Mouse (Mus musculus) midbrain, embryonic 11.5 days (tissue): ENCODE measurements around the gene Zfyve16. TPM values are rescaled to one million over a fixed set of nuclear protein-coding genes. Genes with fewer than 3 reads are reported as not detected.

Experiments used
- ATAC-seq: fragments of 200-750 bp; cut with Nextera tagmentation; 2 replicates; pipeline ENCODE4 v1.8.0; 2017; ENCODE audit warnings: moderate TSS enrichment, moderate library complexity; ENCODE audit not compliant: low FRiP score
- DNase-seq: peaks from one replicate; pipeline ENCODE4 v3.0.0; 2015; ENCODE audit warnings: low spot score; ENCODE audit errors: missing footprints
- H3K27ac ChIP-seq: fragments of 300-500 bp; sonication (generic); 2 replicates; pipeline ENCODE4 v1.5.1; 2014; ENCODE audit warnings: low read depth, low read length
- H3K27me3 ChIP-seq: fragments of 300-500 bp; sonication (generic); 2 replicates; pipeline ENCODE4 v1.6.1; 2014; ENCODE audit warnings: mild to moderate bottlenecking, low read length, moderate library complexity, mixed read lengths; ENCODE audit not compliant: control insufficient read depth, insufficient read depth
- H3K36me3 ChIP-seq: fragments of 300-500 bp; sonication (generic); 2 replicates; pipeline ENCODE4 v1.6.1; 2014; ENCODE audit warnings: mild to moderate bottlenecking, low read length, moderate library complexity, mixed read lengths; ENCODE audit not compliant: control insufficient read depth, insufficient read depth
- H3K4me1 ChIP-seq: fragments of 300-500 bp; sonication (generic); 2 replicates; pipeline ENCODE4 v1.6.1; 2014; ENCODE audit warnings: low read length; ENCODE audit not compliant: control insufficient read depth, insufficient read depth
- H3K4me2 ChIP-seq: fragments of 300-500 bp; sonication (generic); 2 replicates; pipeline ENCODE4 v1.6.1; 2014; ENCODE audit warnings: mild to moderate bottlenecking, moderate library complexity
- H3K4me3 ChIP-seq: fragments of 300-500 bp; sonication (generic); 2 replicates; pipeline ENCODE4 v1.5.1; 2014; ENCODE audit warnings: low read depth, low read length
- H3K9ac ChIP-seq: fragments of 300-500 bp; sonication (generic); 2 replicates; pipeline ENCODE4 v1.6.1; 2014; ENCODE audit warnings: low read length
- H3K9me3 ChIP-seq: fragments of 300-500 bp; sonication (generic); 2 replicates; pipeline ENCODE4 v1.6.1; 2016; ENCODE audit warnings: low read length; ENCODE audit not compliant: control insufficient read depth
- WGBS: fragments of 180-500 bp; shearing (Covaris S2); extraction: QIAGEN DNeasy Blood & Tissue Kit; methylation state at CpG from one replicate; pipeline ENCODE4 v1.1.7; 2014; 5-methylcytosine and 5-hydroxymethylcytosine counted together
- polyA plus RNA-seq: library from polyadenylated mRNA; unstranded; fragments of >200 nt; fragmentation: Nextera tagmentation; extraction: Ambion mirVana; gene quantifications from 2 replicates; pipeline ENCODE4 v1.2.1, GENCODE M21; 2014

Gene Zfyve16
- polyA plus RNA-seq: 13.4 and 16.5 TPM in 2 replicates

DNA sequence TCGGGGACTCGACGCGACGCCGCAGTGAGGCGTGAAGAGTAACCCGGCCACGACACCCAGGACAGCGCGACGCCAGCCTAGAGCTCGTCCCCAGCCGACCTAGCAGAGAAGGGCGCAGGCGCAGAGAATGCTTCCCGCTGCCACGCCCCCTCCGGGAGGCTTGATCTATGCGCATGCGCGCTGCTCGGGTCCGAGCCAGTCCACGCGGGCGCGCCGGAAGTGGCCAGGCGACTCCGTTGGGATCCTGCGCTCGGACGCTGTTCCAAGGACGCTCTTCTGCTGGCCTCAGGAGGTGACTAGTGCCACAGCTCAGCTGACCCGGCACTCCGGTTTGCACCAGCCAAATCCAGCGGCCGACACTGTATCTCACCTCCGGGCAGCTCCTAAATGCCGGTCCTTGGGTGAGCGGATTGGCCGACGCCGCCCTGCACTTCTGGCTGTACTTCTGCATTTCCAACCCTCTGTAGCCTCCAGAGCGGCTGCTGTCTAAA lies at the start of gene Zfyve16:
TSS of gene Zfyve16 (minus strand) at position 148 of the 491 bp plus-strand sequence.
- Histone ChIP-seq H3K27ac (peak within 1 kb of the TSS; percentile 85), H3K36me3 (no peaks in the 10 kb centered on the region), H3K4me3 (peak within 1 kb of the TSS; percentile 52), H3K27me3 (no peaks in the 10 kb centered on the region), H3K9me3 (no peaks in the 10 kb centered on the region), H3K4me1 (peaks cover 3% of the 10 kb centered on the region; the same call in 1 of the 2 replicates), H3K9ac (peak within 1 kb of the TSS; percentile 76), H3K4me2 (peak within 1 kb of the TSS; percentile 58)
- WGBS: under 1% methylated on average over 46 of the region's 46 CpGs
- ATAC-seq: peak; percentile 99
- peak; percentile 99 for DNase-seq

DNA sequence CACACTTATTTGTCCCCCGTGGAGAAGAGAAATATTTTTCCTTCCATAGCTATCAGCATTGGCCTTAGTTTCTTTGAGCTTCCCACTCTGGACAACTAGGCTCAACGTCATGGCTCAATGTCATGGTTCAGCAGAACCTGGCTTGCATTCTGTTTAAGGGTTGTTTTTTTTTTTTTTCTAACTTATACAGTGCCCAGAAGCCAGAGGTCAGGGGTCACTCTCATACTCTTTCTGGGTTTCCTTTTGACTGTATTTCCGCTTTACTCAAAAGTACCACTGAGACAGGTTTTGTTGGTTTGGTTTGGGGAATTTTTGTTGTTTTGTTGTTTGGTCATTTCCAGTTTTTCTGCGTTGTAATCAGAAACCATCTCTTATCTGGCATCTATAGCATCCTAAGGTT lies 47.5 kb upstream of the Zfyve16 start:
- Histone ChIP-seq H3K4me3 (no peak overlapping the region), H3K36me3 (no peaks in the 10 kb centered on the region), H3K9ac (no peak overlapping the region), H3K4me1 (peaks cover 4% of the 10 kb centered on the region), H3K9me3 (no peaks in the 10 kb centered on the region), H3K27ac (no peak overlapping the region), H3K4me2 (no peak overlapping the region), H3K27me3 (no peaks in the 10 kb centered on the region)
- 78% methylated on average over 4 of the region's 4 CpGs for WGBS
- no peak for ATAC-seq
- DNase-seq: peak; percentile 72

DNA sequence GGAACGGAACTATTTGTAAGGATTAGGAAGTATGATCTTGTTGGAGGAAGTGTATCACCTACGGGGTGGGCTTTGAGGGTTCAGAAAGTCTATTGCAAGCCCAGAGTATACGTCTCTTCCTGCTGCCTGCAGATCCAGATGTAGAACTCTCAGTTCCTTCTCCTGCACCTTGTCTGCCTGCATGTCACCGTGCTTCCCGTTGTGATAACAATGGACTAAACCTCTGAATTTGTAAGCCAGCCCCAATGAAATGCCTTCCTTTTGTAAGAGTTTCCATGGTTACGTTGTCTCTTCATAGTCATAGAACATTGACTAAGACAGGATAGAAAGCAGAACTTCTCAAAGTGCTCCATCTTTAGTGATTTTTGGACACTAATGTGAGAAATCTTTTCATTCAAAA lies 46.0 kb upstream of the Zfyve16 start:
- DNase-seq (no peak), ATAC-seq (no peak)
- 41% methylated on average over 6 of the region's 6 CpGs for WGBS
- Histone ChIP-seq H3K27me3 (no peaks in the 10 kb centered on the region), H3K9me3 (no peaks in the 10 kb centered on the region), H3K4me2 (no peak overlapping the region), H3K4me1 (peaks cover 4% of the 10 kb centered on the region), H3K4me3 (no peak overlapping the region), H3K9ac (no peak overlapping the region), H3K27ac (no peak overlapping the region), H3K36me3 (no peaks in the 10 kb centered on the region)

DNA sequence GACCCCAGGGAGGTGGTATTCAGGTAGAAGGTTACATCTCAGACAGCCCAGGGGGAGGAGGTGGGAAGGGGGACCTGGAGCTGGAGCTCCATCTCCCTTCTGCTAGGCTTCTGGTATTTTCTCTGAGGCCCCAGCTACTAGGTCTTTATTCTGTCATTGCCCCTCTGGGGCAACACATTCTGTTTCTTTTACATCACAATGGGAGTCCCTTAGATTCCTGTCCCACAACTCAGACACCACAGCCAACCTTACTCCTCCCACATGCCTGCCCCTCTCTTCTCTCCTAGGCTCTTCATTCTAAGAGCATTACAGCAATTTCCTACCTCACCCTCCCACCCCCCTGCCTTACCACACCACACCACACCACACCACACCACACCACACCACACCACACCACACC lies 45.4 kb upstream of the Zfyve16 start, which contains the start of gene Spz1:
TSS of gene Spz1 (minus strand) at position 101 of the 400 bp plus-strand sequence.
- Histone ChIP-seq H3K9ac (no peak within 1 kb of the TSS), H3K4me2 (no peak within 1 kb of the TSS), H3K27me3 (no peaks in the 10 kb centered on the region), H3K4me3 (no peak within 1 kb of the TSS), H3K36me3 (no peaks in the 10 kb centered on the region), H3K9me3 (no peaks in the 10 kb centered on the region), H3K4me1 (peaks cover 4% of the 10 kb centered on the region), H3K27ac (no peak within 1 kb of the TSS)
- DNase-seq: no peak
- ATAC-seq: no peak

DNA sequence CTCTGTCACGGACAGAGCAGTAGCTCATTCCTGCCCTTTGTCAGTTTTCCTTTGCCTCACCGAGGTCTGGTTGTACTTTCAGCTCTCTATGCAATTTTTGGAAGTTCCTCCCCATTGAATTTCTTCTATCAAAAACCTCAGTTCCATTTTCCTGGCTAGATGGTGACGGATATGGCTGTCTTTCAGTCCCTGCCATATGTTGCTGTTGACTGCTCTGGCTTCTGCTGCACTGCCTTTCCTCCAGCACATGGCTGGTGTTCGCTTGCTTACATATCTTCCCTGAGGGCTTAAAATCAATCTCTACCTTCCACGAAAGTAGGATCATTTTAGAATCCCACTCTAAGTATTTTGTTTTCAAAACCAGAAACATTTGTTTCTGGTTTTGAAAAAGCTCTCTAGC lies 28.8 kb upstream of the Zfyve16 start:
- peaks cover 15% of the 10 kb centered on the region for H3K4me1 ChIP-seq
- no peaks in the 10 kb centered on the region for H3K9me3 ChIP-seq
- H3K9ac ChIP-seq: no peak overlapping the region
- no peak for ATAC-seq
- DNase-seq: peak; percentile 37
- no peak overlapping the region for H3K4me3 ChIP-seq
- H3K27me3 ChIP-seq: no peaks in the 10 kb centered on the region
- no peaks in the 10 kb centered on the region for H3K36me3 ChIP-seq
- H3K4me2 ChIP-seq: no peak overlapping the region
- H3K27ac ChIP-seq: no peak overlapping the region
- 72% methylated on average over 5 of the region's 5 CpGs for WGBS

DNA sequence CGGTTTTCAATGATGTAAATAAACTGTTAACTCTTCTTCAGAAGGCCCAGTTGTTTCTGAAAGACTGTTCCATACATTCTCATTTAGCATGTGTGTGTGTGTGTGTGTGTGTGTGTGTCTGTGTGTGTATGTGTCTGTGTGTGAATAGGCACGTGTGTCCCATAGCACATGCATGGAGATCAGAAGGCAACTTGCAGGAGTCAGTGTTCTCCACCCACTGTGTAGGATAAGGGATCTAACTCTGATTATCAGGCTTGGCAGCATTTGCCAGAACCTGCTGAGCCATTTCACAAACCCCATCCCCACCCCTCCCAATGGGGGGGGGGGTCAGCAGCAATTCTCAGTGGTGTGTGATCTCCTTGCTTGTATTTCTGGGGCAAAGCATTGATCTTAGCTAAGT lies 26.6 kb upstream of the Zfyve16 start:
- WGBS: 56% methylated on average over 2 of the region's 2 CpGs
- DNase-seq (no peak), ATAC-seq (peak; percentile 80)
- Histone ChIP-seq H3K4me3 (no peak overlapping the region), H3K36me3 (no peaks in the 10 kb centered on the region), H3K4me2 (no peak overlapping the region), H3K4me1 (peaks cover 15% of the 10 kb centered on the region), H3K27ac (peak overlapping the region; percentile 21), H3K9me3 (no peaks in the 10 kb centered on the region), H3K9ac (no peak overlapping the region), H3K27me3 (no peaks in the 10 kb centered on the region)

DNA sequence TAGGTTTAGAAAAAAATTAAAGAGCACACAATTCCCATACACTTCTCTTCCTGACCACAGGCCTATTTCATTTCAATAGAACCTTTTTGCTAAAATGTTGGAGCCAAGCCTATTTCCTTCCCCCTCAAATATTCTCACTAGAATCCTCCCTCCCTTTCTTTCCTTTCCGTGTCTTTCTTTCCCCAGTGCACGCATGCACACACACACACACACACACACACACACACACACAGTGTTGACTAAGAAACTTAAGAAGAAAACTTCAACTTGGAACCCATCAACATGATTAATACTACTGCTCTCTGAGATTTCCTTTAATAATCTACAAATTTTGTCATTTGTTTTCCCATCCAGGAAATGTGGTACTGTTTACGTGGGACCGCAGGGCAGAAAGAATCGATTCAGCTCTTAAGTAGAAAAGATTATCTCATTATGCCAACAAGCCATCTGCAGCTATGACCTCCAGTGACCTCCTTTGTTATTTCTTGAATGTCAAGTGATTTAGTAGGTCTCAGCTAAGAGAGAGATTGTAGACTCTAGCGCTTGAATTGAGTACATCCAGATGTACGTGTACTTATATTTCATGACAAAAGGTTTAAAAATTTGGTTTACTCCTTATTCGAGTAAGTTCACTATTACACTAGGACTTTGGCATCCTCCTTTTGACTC lies 25.9 kb upstream of the Zfyve16 start:
- Histone ChIP-seq H3K4me3 (no peak overlapping the region), H3K27ac (no peak overlapping the region), H3K27me3 (no peaks in the 10 kb centered on the region), H3K9me3 (no peaks in the 10 kb centered on the region), H3K4me1 (peaks cover 15% of the 10 kb centered on the region), H3K9ac (no peak overlapping the region), H3K4me2 (no peak overlapping the region), H3K36me3 (no peaks in the 10 kb centered on the region)
- DNase-seq (peak; percentile 94), ATAC-seq (peak; percentile 79)
- WGBS: 25% methylated on average over 8 of the region's 8 CpGs

DNA sequence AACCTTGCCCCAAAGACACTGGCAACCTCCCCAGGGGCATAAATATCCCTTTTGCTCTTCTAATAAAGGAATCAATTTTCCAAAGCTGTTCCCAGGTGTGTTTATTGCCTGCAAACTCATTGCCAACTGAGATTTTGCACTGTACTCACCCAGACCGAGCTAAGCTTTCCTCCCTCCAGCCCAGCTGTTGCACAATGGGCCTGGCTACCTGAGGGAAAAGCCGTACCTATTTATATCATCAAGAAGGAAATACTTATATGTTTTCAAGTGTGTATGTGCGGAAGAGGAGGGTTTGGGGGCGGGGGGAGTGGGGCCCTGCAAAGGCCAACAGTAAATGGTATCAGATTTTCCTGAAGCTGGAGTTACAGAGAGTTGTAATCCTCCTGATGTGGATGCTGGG lies 16.4 kb upstream of the Zfyve16 start:
- H3K4me1 ChIP-seq: no peaks in the 10 kb centered on the region
- H3K27ac ChIP-seq: no peak overlapping the region
- 89% methylated on average over 4 of the region's 4 CpGs for WGBS
- H3K4me2 ChIP-seq: no peak overlapping the region
- no peak overlapping the region for H3K9ac ChIP-seq
- ATAC-seq: no peak
- no peak overlapping the region for H3K4me3 ChIP-seq
- H3K36me3 ChIP-seq: no peaks in the 10 kb centered on the region
- no peak for DNase-seq
- no peaks in the 10 kb centered on the region for H3K27me3 ChIP-seq
- peaks cover 14% of the 10 kb centered on the region; the same call in 1 of the 2 replicates for H3K9me3 ChIP-seq

DNA sequence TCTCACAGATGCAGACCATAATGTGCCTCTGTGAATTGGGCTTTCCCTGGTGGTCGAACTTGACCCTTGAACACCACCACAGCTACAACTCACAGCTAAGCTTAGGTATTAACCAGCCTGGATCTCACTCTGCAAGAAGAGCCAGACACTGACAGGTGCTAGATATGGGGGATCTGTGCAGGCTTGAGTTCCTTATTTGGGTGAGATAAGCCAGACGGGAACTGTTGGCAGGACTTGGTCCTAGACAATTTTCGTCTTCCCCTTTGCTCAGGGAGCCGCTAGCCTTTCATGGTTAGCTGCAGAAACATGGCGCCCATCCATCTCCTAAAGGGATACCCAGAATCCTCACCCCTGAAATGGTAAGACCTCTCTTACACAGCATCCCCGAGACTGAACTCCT lies 10.3 kb upstream of the Zfyve16 start:
- no peak for DNase-seq
- no peak for ATAC-seq
- WGBS: 79% methylated on average over 6 of the region's 6 CpGs

More for the DNA sequence above, 10.3 kb upstream of the Zfyve16 start:
- no peaks in the 10 kb centered on the region for H3K9me3 ChIP-seq
- H3K4me2 ChIP-seq: no peak overlapping the region
- H3K4me3 ChIP-seq: no peak overlapping the region
- H3K36me3 ChIP-seq: no peaks in the 10 kb centered on the region
- H3K9ac ChIP-seq: no peak overlapping the region
- no peaks in the 10 kb centered on the region for H3K27me3 ChIP-seq
- H3K4me1 ChIP-seq: no peaks in the 10 kb centered on the region
- H3K27ac ChIP-seq: no peak overlapping the region
